Mouse (Mus musculus) megakaryocyte-erythroid progenitor cell, adult 5-6 weeks (primary cell): ENCODE measurements around the gene Arhgef38. TPM values are rescaled to one million over a fixed set of nuclear protein-coding genes. Genes with fewer than 3 reads are reported as not detected.

Experiments used
- ATAC-seq: replicated peaks from 2 replicates; pipeline ENCODE4 v1.8.0; 2016; ENCODE audit warnings: mild to moderate bottlenecking, inconsistent platforms; ENCODE audit not compliant: severe bottlenecking, poor library complexity, low FRiP score, low TSS enrichment
- total RNA-seq, 2 experiments: library from RNA; stranded (forward) in 1 of 2; stranded (reverse) in 1 of 2; fragments of 200-1000, 215-1000 nt in 1 of 2; fragments of >200 nt in 1 of 2; fragmentation: Nextera tagmentation in 1 of 2; gene quantifications; 2 replicates each; pipeline ENCODE4 v1.2.3; 2014 to 2017

The Arhgef38 gene
- total RNA-seq, 2 experiments from 2014 or later: not detected

- ATAC-seq: no peak
Observed at GRCm38 (mm10) chr3:133169737-133170136, 65.0 kb downstream of the Arhgef38 start.

GRCm38 (mm10) chr3:133167550-133167949 lies 67.2 kb downstream of the Arhgef38 start:
- ATAC-seq: no peak

- no peak for ATAC-seq
Observed at GRCm38 (mm10) chr3:133165130-133165529, 69.6 kb downstream of the Arhgef38 start.

- ATAC-seq: no peak
Observed at GRCm38 (mm10) chr3:133163913-133164406, 70.8 kb downstream of the Arhgef38 start.

GRCm38 (mm10) chr3:133163174-133163573 lies 71.6 kb downstream of the Arhgef38 start:
- ATAC-seq: no peak

- no peak for ATAC-seq
Observed at GRCm38 (mm10) chr3:133161407-133161806, 73.3 kb downstream of the Arhgef38 start.

GRCm38 (mm10) chr3:133158260-133158659 lies 76.5 kb downstream of the Arhgef38 start:
- no peak for ATAC-seq

GRCm38 (mm10) chr3:133154683-133155082 lies 80.1 kb downstream of the Arhgef38 start:
- no peak for ATAC-seq

GRCm38 (mm10) chr3:133153629-133154028 lies 81.1 kb downstream of the Arhgef38 start:
- ATAC-seq: no peak

GRCm38 (mm10) chr3:133152831-133153230 lies 81.9 kb downstream of the Arhgef38 start:
- ATAC-seq: no peak

GRCm38 (mm10) chr3:133151629-133152028 lies 83.1 kb downstream of the Arhgef38 start:
- no peak for ATAC-seq

- no peak for ATAC-seq
Observed at GRCm38 (mm10) chr3:133144511-133145147, 90.1 kb downstream of the Arhgef38 start.

- ATAC-seq: peak; percentile 96
Observed at GRCm38 (mm10) chr3:133141877-133142276, 92.9 kb downstream of the Arhgef38 start.

GRCm38 (mm10) chr3:133132611-133133010 lies 102.1 kb downstream of the Arhgef38 start:
- ATAC-seq: no peak

- no peak for ATAC-seq
Observed at GRCm38 (mm10) chr3:133131372-133131771, 103.4 kb downstream of the Arhgef38 start.

GRCm38 (mm10) chr3:133113281-133113680 lies 121.5 kb downstream of the Arhgef38 start:
- no peak for ATAC-seq

- ATAC-seq: peak; percentile 80
Observed at GRCm38 (mm10) chr3:133111741-133112140, 123.0 kb downstream of the Arhgef38 start.

GRCm38 (mm10) chr3:133109844-133110243 lies 124.9 kb downstream of the Arhgef38 start:
- ATAC-seq: no peak

- ATAC-seq: no peak
Observed at GRCm38 (mm10) chr3:133108731-133109130, 126.0 kb downstream of the Arhgef38 start.

GRCm38 (mm10) chr3:133104436-133104835 lies 130.3 kb downstream of the Arhgef38 start:
- ATAC-seq: no peak

- no peak for ATAC-seq
Observed at GRCm38 (mm10) chr3:133103768-133104167, 131.0 kb downstream of the Arhgef38 start.
